Mouse (Mus musculus): ENCODE results near the gene Trim33. TPM values are rescaled to one million over a fixed set of nuclear protein-coding genes. Genes with fewer than 3 reads are reported as not detected.

Gene Trim33
- total RNA-seq, 2 experiments from 2014 or later: 42.5 to 88.5 TPM

- ATAC-seq (ENCODE audit: poor library complexity, severe bottlenecking): no peak
These were observed 74.9 kb downstream of the Trim33 start for GRCm38 (mm10) chr3:103354041-103354440.

- no peak for ATAC-seq (ENCODE audit: poor library complexity, severe bottlenecking)
These were observed 82.1 kb downstream of the Trim33 start for GRCm38 (mm10) chr3:103361150-103361549.

- peak; percentile 88 for ATAC-seq (ENCODE audit: poor library complexity, severe bottlenecking)
These were observed 85.3 kb downstream of the Trim33 start for GRCm38 (mm10) chr3:103364182-103364945.

GRCm38 (mm10) chr3:103367176-103367970, 88.3 kb downstream of the Trim33 start:
- ATAC-seq (ENCODE audit: poor library complexity, severe bottlenecking): no peak

GRCm38 (mm10) chr3:103368731-103369130, 89.6 kb downstream of the Trim33 start:
- no peak for ATAC-seq (ENCODE audit: poor library complexity, severe bottlenecking)

GRCm38 (mm10) chr3:103374028-103374427, 94.9 kb downstream of the Trim33 start:
- peak; percentile 62 for ATAC-seq (ENCODE audit: poor library complexity, severe bottlenecking)

GRCm38 (mm10) chr3:103375181-103375855, 96.2 kb downstream of the Trim33 start:
- ATAC-seq (ENCODE audit: poor library complexity, severe bottlenecking): no peak

GRCm38 (mm10) chr3:103378018-103378417, 98.9 kb downstream of the Trim33 start:
- ATAC-seq (ENCODE audit: poor library complexity, severe bottlenecking): peak; percentile 94

GRCm38 (mm10) chr3:103379371-103379770, 100.3 kb downstream of the Trim33 start:
- peak; percentile 28 for ATAC-seq (ENCODE audit: poor library complexity, severe bottlenecking)

- no peak for ATAC-seq (ENCODE audit: poor library complexity, severe bottlenecking)
These were observed 101.7 kb downstream of the Trim33 start for GRCm38 (mm10) chr3:103380814-103381213.

- no peak for ATAC-seq (ENCODE audit: poor library complexity, severe bottlenecking)
These were observed 102.3 kb downstream of the Trim33 start for GRCm38 (mm10) chr3:103381441-103381840.

GRCm38 (mm10) chr3:103382872-103383567, 103.9 kb downstream of the Trim33 start:
- ATAC-seq (ENCODE audit: poor library complexity, severe bottlenecking): peak; percentile 89

GRCm38 (mm10) chr3:103384486-103384885, 105.4 kb downstream of the Trim33 start:
- ATAC-seq (ENCODE audit: poor library complexity, severe bottlenecking): no peak

- ATAC-seq (ENCODE audit: poor library complexity, severe bottlenecking): no peak
These were observed 105.9 kb downstream of the Trim33 start for GRCm38 (mm10) chr3:103384949-103385348.

- peak; percentile 42 for ATAC-seq (ENCODE audit: poor library complexity, severe bottlenecking)
These were observed 106.5 kb downstream of the Trim33 start for GRCm38 (mm10) chr3:103385383-103386291.

GRCm38 (mm10) chr3:103386292-103387031, 107.4 kb downstream of the Trim33 start:
- ATAC-seq (ENCODE audit: poor library complexity, severe bottlenecking): no peak

GRCm38 (mm10) chr3:103392613-103393258, 113.6 kb downstream of the Trim33 start:
- ATAC-seq (ENCODE audit: poor library complexity, severe bottlenecking): peak; percentile 83

- 0 out of 2 replicates have a peak, but pooled peaks have one; percentile 17 for ATAC-seq (ENCODE audit: poor library complexity, severe bottlenecking)
These were observed 114.4 kb downstream of the Trim33 start for GRCm38 (mm10) chr3:103393283-103394060.
